Mouse (Mus musculus) MEL (cell line): ENCODE results near the gene Syt8. TPM values are rescaled to one million over a fixed set of nuclear protein-coding genes. Genes with fewer than 3 reads are reported as not detected.
A peak's percentile ranks its signal among the peaks of the same experiment; 100 is the strongest.

Experiments
- DNase-seq: peaks from one replicate; pipeline ENCODE4 v3.0.0; 2011; ENCODE audit warnings: low read depth, low spot score
- H3K27ac ChIP-seq: 2 replicates; pipeline ENCODE4 v1.5.1; 2012; ENCODE audit warnings: low read depth, mild to moderate bottlenecking, control low read depth, low read length, moderate library complexity; ENCODE audit not compliant: control insufficient read depth
- H3K27me3 ChIP-seq, 2 experiments: fragments of 150-350 bp in 1 of 2; sonication (generic) in 1 of 2; 2 replicates each; pipeline ENCODE4 v1.6.1; 2012; ENCODE audit warnings: low read length in 2 of 2, mild to moderate bottlenecking in 2 of 2, improper control_type of control experiment in 1 of 2, moderate library complexity in 1 of 2; ENCODE audit not compliant: insufficient read depth in 2 of 2, control insufficient read depth in 1 of 2
- H3K36me3 ChIP-seq, 2 experiments: 2 replicates each; pipeline ENCODE4 v1.6.1; 2012 to 2014; ENCODE audit warnings: low read length in 2 of 2, improper control_type of control experiment in 1 of 2, inconsistent platforms in 1 of 2, mild to moderate bottlenecking in 1 of 2; ENCODE audit not compliant: insufficient read depth in 2 of 2, control insufficient read depth in 1 of 2
- H3K4me1 ChIP-seq, 2 experiments: fragments of 150-350 bp in 1 of 2; sonication (generic) in 1 of 2; 2 replicates each; pipeline ENCODE4 v1.6.1; 2012; ENCODE audit warnings: low read length in 2 of 2, improper control_type of control experiment in 1 of 2, mild to moderate bottlenecking in 1 of 2; ENCODE audit not compliant: insufficient read depth in 2 of 2, control insufficient read depth in 1 of 2
- H3K4me3 ChIP-seq, 2 experiments: fragments of 150-350 bp in 1 of 2; sonication (generic) in 1 of 2; 2 replicates each; pipeline ENCODE4 v1.5.1; 2012; ENCODE audit warnings: low read depth in 2 of 2, low read length in 2 of 2, mild to moderate bottlenecking in 2 of 2, moderate library complexity in 2 of 2, control low read depth in 1 of 2, improper control_type of control experiment in 1 of 2; ENCODE audit not compliant: control insufficient read depth in 1 of 2, insufficient read depth in 1 of 2
- H3K79me2 ChIP-seq: 2 replicates; pipeline ENCODE4 v1.6.1; 2012; ENCODE audit warnings: mild to moderate bottlenecking, low read length, moderate library complexity; ENCODE audit not compliant: control insufficient read depth, poor library complexity, insufficient read depth
- H3K9ac ChIP-seq: 2 replicates; pipeline ENCODE4 v1.6.1; 2012; ENCODE audit warnings: low read depth, mild to moderate bottlenecking, control low read depth, low read length, moderate library complexity; ENCODE audit not compliant: control insufficient read depth, poor library complexity, severe bottlenecking
- H3K9me3 ChIP-seq: fragments of 150-350 bp; sonication (generic); replicated peaks from 2 replicates; pipeline ENCODE4 v1.6.1; 2012; ENCODE audit warnings: mild to moderate bottlenecking, low read length, improper control_type of control experiment, moderate library complexity; ENCODE audit not compliant: insufficient read depth
- BHLHE40 ChIP-seq: IDR thresholded peaks from 2 replicates; pipeline ENCODE4 v1.6.1; 2012; ENCODE audit warnings: low read depth, mild to moderate bottlenecking, inconsistent platforms, low read length, improper control_type of control experiment, borderline replicate concordance
- CTCF ChIP-seq, 3 experiments: IDR thresholded peaks in 2 of 3; conservative IDR thresholded peaks in 1 of 3; 2 replicates each; pipeline ENCODE4 v1.5.1; 2011 to 2012; ENCODE audit warnings: low read length in 3 of 3, low read depth in 2 of 3, mild to moderate bottlenecking in 2 of 3, improper control_type of control experiment in 1 of 3, inconsistent platforms in 1 of 3, mixed read lengths in 1 of 3, moderate library complexity in 1 of 3; ENCODE audit not compliant: control insufficient read depth in 1 of 3, insufficient read depth in 1 of 3, poor library complexity in 1 of 3, severe bottlenecking in 1 of 3
- E2F4 ChIP-seq: IDR thresholded peaks from 2 replicates; pipeline ENCODE4 v1.6.1; 2011; ENCODE audit warnings: low read depth, low read length, improper control_type of control experiment, borderline replicate concordance
- EP300 ChIP-seq, 2 experiments: IDR thresholded peaks; 2 replicates each; pipeline ENCODE4 v1.6.1; 2011; ENCODE audit warnings: improper control_type of control experiment in 2 of 2, low read length in 2 of 2, low read depth in 1 of 2, mild to moderate bottlenecking in 1 of 2
- GABPA ChIP-seq: IDR thresholded peaks from 2 replicates; pipeline ENCODE4 v1.6.1; 2012; ENCODE audit warnings: low read depth, mild to moderate bottlenecking, inconsistent platforms, low read length, improper control_type of control experiment, moderate library complexity
- GATA1 ChIP-seq: IDR thresholded peaks from 2 replicates; pipeline ENCODE4 v1.6.1; 2011; ENCODE audit warnings: low read depth, low read length, improper control_type of control experiment
- HCFC1 ChIP-seq: IDR thresholded peaks from 2 replicates; pipeline ENCODE4 v1.6.1; 2012; ENCODE audit warnings: low read depth, mild to moderate bottlenecking, inconsistent platforms, low read length, improper control_type of control experiment, moderate library complexity
- MAFK ChIP-seq: IDR thresholded peaks from 2 replicates; pipeline ENCODE4 v1.6.1; 2011; ENCODE audit warnings: low read depth, mild to moderate bottlenecking, low read length, improper control_type of control experiment, borderline replicate concordance
- MAX ChIP-seq: IDR thresholded peaks from 2 replicates; pipeline ENCODE4 v1.6.1; 2011; ENCODE audit warnings: low read length, improper control_type of control experiment
- MYB ChIP-seq: IDR thresholded peaks from 2 replicates; pipeline ENCODE4 v1.6.1; 2011; ENCODE audit warnings: mild to moderate bottlenecking, low read depth, low read length, improper control_type of control experiment
- NRF1 ChIP-seq: IDR thresholded peaks from 2 replicates; pipeline ENCODE4 v1.6.1; 2014; ENCODE audit warnings: low read depth, mild to moderate bottlenecking, inconsistent platforms, low read length, improper control_type of control experiment, moderate library complexity; ENCODE audit not compliant: poor library complexity, insufficient read depth, severe bottlenecking
- POLR2AphosphoS5 ChIP-seq: IDR thresholded peaks from 2 replicates; pipeline ENCODE4 v1.6.1; 2012; ENCODE audit warnings: low read depth, borderline replicate concordance, mild to moderate bottlenecking, inconsistent platforms, low read length, moderate library complexity, mixed read lengths
- SIN3A ChIP-seq: IDR thresholded peaks from 2 replicates; pipeline ENCODE4 v1.6.1; 2012; ENCODE audit warnings: low read length, improper control_type of control experiment, inconsistent platforms
- TBP ChIP-seq: IDR thresholded peaks from 2 replicates; pipeline ENCODE4 v1.8.0; 2011; ENCODE audit warnings: low read depth, low read length, improper control_type of control experiment
- USF1 ChIP-seq: IDR thresholded peaks from 2 replicates; pipeline ENCODE4 v1.6.1; 2014; ENCODE audit warnings: low read depth, mild to moderate bottlenecking, inconsistent platforms, low read length, improper control_type of control experiment, moderate library complexity
- USF2 ChIP-seq, 2 experiments: IDR thresholded peaks; 2 replicates each; pipeline ENCODE4 v1.6.1; 2011 to 2012; ENCODE audit warnings: improper control_type of control experiment in 2 of 2, low read length in 2 of 2, borderline replicate concordance in 1 of 2, inconsistent platforms in 1 of 2, low read depth in 1 of 2, mild to moderate bottlenecking in 1 of 2; ENCODE audit not compliant: insufficient read depth in 1 of 2
- ZNF384 ChIP-seq: IDR thresholded peaks from 2 replicates; pipeline ENCODE4 v1.6.1; 2012; ENCODE audit warnings: low read depth, mild to moderate bottlenecking, inconsistent platforms, low read length, improper control_type of control experiment
- polyA plus RNA-seq, 2 experiments: library from polyadenylated mRNA; stranded (reverse) in 1 of 2; unstranded in 1 of 2; fragments of >175 nt in 1 of 2; fragments of >200 nt in 1 of 2; gene quantifications; 2 replicates each; pipeline versions ENCODE4 v1.2.1 to v1.2.4; 2012; ENCODE audit warnings: low replicate concordance in 2 of 2, low read depth in 1 of 2; ENCODE audit not compliant: insufficient read length in 2 of 2, insufficient read depth in 1 of 2, missing spikeins in 1 of 2
- total RNA-seq: library from RNA; depleted of rRNA; stranded (reverse); fragments of 300-350 nt; gene quantifications from 2 replicates; pipeline ENCODE4 v1.2.3, GENCODE M21; 2012

Syt8 gene
- total and polyA plus RNA-seq, 3 experiments, result not detected

DNA sequence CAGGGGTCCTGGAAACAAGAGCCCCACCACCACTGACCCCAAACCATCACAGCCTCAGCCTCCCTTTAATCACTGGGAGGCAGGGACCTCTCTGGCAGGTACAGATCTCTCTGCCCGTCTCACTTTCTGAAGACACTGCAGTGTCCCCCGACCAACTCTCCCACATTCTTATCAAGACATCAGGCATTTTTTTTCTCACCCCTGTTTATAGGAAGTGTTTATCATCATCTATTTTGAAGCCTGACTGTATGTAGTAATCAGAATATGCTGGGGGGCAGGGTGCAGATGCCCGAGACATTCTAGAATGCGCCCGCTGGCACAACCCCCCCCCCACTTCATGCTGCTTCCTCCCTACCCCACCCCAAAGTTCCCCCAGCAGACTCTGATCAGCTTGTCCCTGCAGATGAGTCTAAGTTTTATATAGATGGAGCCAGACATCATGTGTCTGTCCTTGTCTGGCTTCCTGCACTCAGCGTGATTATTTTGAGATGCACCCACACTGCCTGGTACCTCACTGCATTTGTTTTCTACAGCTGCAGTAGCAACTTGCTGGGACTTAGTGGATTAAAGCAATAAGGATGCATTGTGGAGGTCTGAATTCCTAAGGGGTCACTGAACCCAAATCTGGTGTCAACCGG, 34.4 kb upstream of the Syt8 start:
- Histone ChIP-seq H3K27ac (no peak overlapping the region), H3K9me3 (no peaks in the 10 kb centered on the region), H3K79me2 (no peaks in the 10 kb centered on the region), H3K4me1 (peaks cover 11 to 47% of the 10 kb centered on the region in 2 experiments), H3K27me3 (no peaks in the 10 kb centered on the region), H3K4me3 (no peak overlapping the region), H3K36me3 (peaks cover 0 to 26% of the 10 kb centered on the region in 2 experiments; a peak in 2 of 4 replicates), H3K9ac (no peak overlapping the region)
- no peak for TF ChIP-seq TBP
- TF ChIP-seq GATA1, result peak; percentile 66
- no peak for TF ChIP-seq HCFC1
- TF ChIP-seq EP300 (IDR thresholded peaks at IDR 0.05; ENCODE audit: low read depth in 1 of 2, low read length in 2 of 2), result peak in 1 of 2 experiments; percentile 33; a peak in 1 of 4 replicates
- peak; percentile 83 for TF ChIP-seq ZNF384
- no peak for DNase-seq

DNA sequence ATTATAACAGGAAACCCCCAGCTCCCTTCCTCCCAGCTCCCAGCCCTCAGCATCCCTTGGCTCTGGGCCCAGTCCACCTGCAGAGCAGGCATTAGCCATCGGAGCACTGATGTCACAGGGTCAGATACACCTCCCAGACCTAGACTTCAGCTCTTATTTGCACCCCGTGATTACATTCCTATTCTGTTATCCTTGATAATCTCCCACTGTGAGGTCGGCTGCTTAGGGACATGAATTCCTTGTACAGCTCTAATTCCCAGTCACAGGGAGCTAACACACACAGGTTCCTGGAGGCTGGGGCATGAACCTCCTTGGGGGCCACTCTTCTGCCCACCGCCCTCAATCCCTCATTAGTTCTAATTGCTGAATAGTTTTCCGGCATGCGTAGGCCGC, 33.9 kb upstream of the Syt8 start:
- peaks cover 0 to 21% of the 10 kb centered on the region in 2 experiments; a peak in 2 of 4 replicates for H3K36me3 ChIP-seq
- no peak overlapping the region for H3K9ac ChIP-seq
- no peak overlapping the region for H3K4me3 ChIP-seq
- no peaks in the 10 kb centered on the region for H3K27me3 ChIP-seq
- H3K4me1 ChIP-seq, result peaks cover 8 to 42% of the 10 kb centered on the region in 2 experiments
- no peaks in the 10 kb centered on the region for H3K79me2 ChIP-seq
- H3K27ac ChIP-seq, result no peak overlapping the region
- no peak for TF ChIP-seq CTCF (IDR thresholded peaks at IDR 0.05 in 2 of 3, conservative IDR thresholded peaks at IDR 0.05 in 1 of 3; ENCODE audit: control insufficient read depth in 1 of 3, insufficient read depth in 1 of 3, low read depth in 2 of 3, low read length in 3 of 3, poor library complexity in 1 of 3, severe bottlenecking in 1 of 3)
- no peak for TF ChIP-seq USF1
- TF ChIP-seq SIN3A, result no peak
- no peak for TF ChIP-seq BHLHE40
- no peak for TF ChIP-seq TBP
- TF ChIP-seq MAFK, result no peak
- TF ChIP-seq E2F4, result no peak
- TF ChIP-seq GABPA, result no peak
- TF ChIP-seq POLR2AphosphoS5, result no peak
- TF ChIP-seq MYB, result no peak
- TF ChIP-seq NRF1, result no peak
- TF ChIP-seq USF2 (IDR thresholded peaks at IDR 0.05; ENCODE audit: borderline replicate concordance in 1 of 2, insufficient read depth in 1 of 2, low read depth in 1 of 2, low read length in 2 of 2), result no peak
- TF ChIP-seq MAX, result no peak
- no peak for DNase-seq
- H3K9me3 ChIP-seq, result no peaks in the 10 kb centered on the region
